Mouse (Mus musculus) liver, embryonic 11.5 days (tissue): Measurements from ENCODE around the gene Hsd11b1. TPM values are rescaled to one million over a fixed set of nuclear protein-coding genes. Genes with fewer than 3 reads are reported as not detected.

Experiments used
- ATAC-seq: fragments of 200-750 bp; cut with Nextera tagmentation; replicated peaks from 2 replicates; pipeline ENCODE4 v1.8.0; 2017; ENCODE audit warnings: moderate number of reproducible peaks, mild to moderate bottlenecking, moderate TSS enrichment, moderate library complexity; ENCODE audit not compliant: low FRiP score
- DNase-seq: peaks from one replicate; pipeline ENCODE4 v3.0.0-alpha.2; 2017; ENCODE audit warnings: low spot score
- H3K27ac ChIP-seq: fragments of 300-500 bp; sonication (generic); 2 replicates; pipeline ENCODE4 v1.5.1; 2014; ENCODE audit warnings: mild to moderate bottlenecking, low read depth, low read length, control low read depth
- H3K27me3 ChIP-seq: fragments of 300-500 bp; sonication (generic); replicated peaks from 2 replicates; pipeline ENCODE4 v1.6.1; 2014; ENCODE audit warnings: low read length, mixed read lengths; ENCODE audit not compliant: control insufficient read depth, insufficient read depth
- H3K36me3 ChIP-seq: fragments of 300-500 bp; sonication (generic); 2 replicates; pipeline ENCODE4 v1.6.1; 2014; ENCODE audit warnings: mild to moderate bottlenecking, low read length, moderate library complexity, mixed read lengths; ENCODE audit not compliant: control insufficient read depth, insufficient read depth
- H3K4me1 ChIP-seq: fragments of 300-500 bp; sonication (generic); replicated peaks from 2 replicates; pipeline ENCODE4 v1.6.1; 2014; ENCODE audit warnings: low read length, mixed read lengths; ENCODE audit not compliant: control insufficient read depth, insufficient read depth
- H3K4me2 ChIP-seq: fragments of 300-500 bp; sonication (generic); 2 replicates; pipeline ENCODE4 v1.6.1; 2014; ENCODE audit warnings: mild to moderate bottlenecking, control low read depth, moderate library complexity
- H3K4me3 ChIP-seq: fragments of 300-500 bp; sonication (generic); 2 replicates; pipeline ENCODE4 v1.5.1; 2014; ENCODE audit warnings: low read depth, low read length, control low read depth
- H3K9ac ChIP-seq: fragments of 300-500 bp; sonication (generic); 2 replicates; pipeline ENCODE4 v1.6.1; 2014; ENCODE audit warnings: low read depth, low read length, control low read depth
- H3K9me3 ChIP-seq: fragments of 300-500 bp; sonication (generic); 2 replicates; pipeline ENCODE4 v1.6.1; 2016; ENCODE audit warnings: low read length, inconsistent platforms, mixed read lengths; ENCODE audit not compliant: control insufficient read depth
- WGBS: fragments of 180-500 bp; shearing (Covaris S2); extraction: QIAGEN DNeasy Blood & Tissue Kit; methylation state at CpG from one replicate; pipeline ENCODE4 v1.1.7; 2014; 5-methylcytosine and 5-hydroxymethylcytosine counted together
- polyA plus RNA-seq: library from polyadenylated mRNA; unstranded; fragments of >200 nt; fragmentation: Nextera tagmentation; extraction: Ambion mirVana; gene quantifications from 2 replicates; pipeline ENCODE4 v1.2.1, GENCODE M21; 2014

Gene Hsd11b1
- polyA plus RNA-seq, 1 experiment from 2014 or later = 1.1 TPM

GRCm38 (mm10) chr1:193207503-193207902, 56.4 kb downstream of the Hsd11b1 start, which contains the start of gene Lamb3:
Gene Lamb3 (plus strand): TSS chr1:193207699.
- H3K36me3 ChIP-seq = no peaks in the 10 kb centered on the region
- no peaks in the 10 kb centered on the region for H3K27me3 ChIP-seq
- no peak for ATAC-seq
- H3K27ac ChIP-seq = no peak within 1 kb of the TSS
- DNase-seq = no peak
- H3K4me3 ChIP-seq = no peak within 1 kb of the TSS
- no peaks in the 10 kb centered on the region for H3K9me3 ChIP-seq
- no peak within 1 kb of the TSS for H3K9ac ChIP-seq
- 71% methylated on average over 3 of the region's 3 CpGs for WGBS
- no peaks in the 10 kb centered on the region for H3K4me1 ChIP-seq
- no peak within 1 kb of the TSS for H3K4me2 ChIP-seq

- DNase-seq = no peak
- Histone ChIP-seq H3K4me3 (no peak overlapping the region), H3K36me3 (no peaks in the 10 kb centered on the region), H3K27ac (no peak overlapping the region), H3K9me3 (no peaks in the 10 kb centered on the region), H3K4me1 (no peaks in the 10 kb centered on the region), H3K27me3 (no peaks in the 10 kb centered on the region), H3K9ac (no peak overlapping the region), H3K4me2 (no peak overlapping the region)
- WGBS = 86% methylated on average over 2 of the region's 2 CpGs
- no peak for ATAC-seq
Observed at GRCm38 (mm10) chr1:193205431-193205830, 58.4 kb downstream of the Hsd11b1 start.

GRCm38 (mm10) chr1:193203821-193204220, 60.1 kb downstream of the Hsd11b1 start:
- DNase-seq = no peak
- Histone ChIP-seq H3K27ac (no peak overlapping the region), H3K9me3 (no peaks in the 10 kb centered on the region), H3K4me3 (no peak overlapping the region), H3K27me3 (no peaks in the 10 kb centered on the region), H3K4me1 (no peaks in the 10 kb centered on the region), H3K36me3 (no peaks in the 10 kb centered on the region), H3K9ac (no peak overlapping the region), H3K4me2 (no peak overlapping the region)
- WGBS = 58% methylated on average over 2 of the region's 2 CpGs
- no peak for ATAC-seq

GRCm38 (mm10) chr1:193201383-193201778, 62.5 kb downstream of the Hsd11b1 start, which contains the start of gene Traf3ip3:
Gene Traf3ip3 (minus strand): TSS chr1:193201703.
- Histone ChIP-seq H3K36me3 (no peaks in the 10 kb centered on the region), H3K9ac (peak within 1 kb of the TSS; percentile 31; the same call in 1 of the 2 replicates), H3K27ac (peak within 1 kb of the TSS; percentile 34; the same call in 1 of the 2 replicates), H3K4me2 (peak within 1 kb of the TSS; percentile 39), H3K9me3 (no peaks in the 10 kb centered on the region), H3K4me1 (no peaks in the 10 kb centered on the region; the same call in 1 of the 2 replicates), H3K27me3 (no peaks in the 10 kb centered on the region), H3K4me3 (peak within 1 kb of the TSS; percentile 13)
- DNase-seq = peak; percentile 34
- 29% methylated on average over 5 of the region's 5 CpGs for WGBS
- peak; percentile 63 for ATAC-seq

- no peaks in the 10 kb centered on the region for H3K27me3 ChIP-seq
- H3K4me3 ChIP-seq = peak overlapping the region; percentile 13
- no peaks in the 10 kb centered on the region; the same call in 1 of the 2 replicates for H3K4me1 ChIP-seq
- no peaks in the 10 kb centered on the region for H3K36me3 ChIP-seq
- H3K27ac ChIP-seq = peak overlapping the region; percentile 34; the same call in 1 of the 2 replicates
- 57% methylated on average over 8 of the region's 8 CpGs for WGBS
- ATAC-seq = no peak
- no peak for DNase-seq
- peak overlapping the region; percentile 39 for H3K4me2 ChIP-seq
- peak overlapping the region; percentile 31; the same call in 1 of the 2 replicates for H3K9ac ChIP-seq
- no peaks in the 10 kb centered on the region for H3K9me3 ChIP-seq
Observed at GRCm38 (mm10) chr1:193200640-193201382, 63.1 kb downstream of the Hsd11b1 start.

- no peak overlapping the region for H3K27ac ChIP-seq
- no peak overlapping the region for H3K9ac ChIP-seq
- WGBS = 68% methylated on average over 2 of the region's 2 CpGs
- H3K4me2 ChIP-seq = no peak overlapping the region
- H3K4me1 ChIP-seq = no peaks in the 10 kb centered on the region; the same call in 1 of the 2 replicates
- no peaks in the 10 kb centered on the region for H3K36me3 ChIP-seq
- H3K27me3 ChIP-seq = no peaks in the 10 kb centered on the region
- H3K4me3 ChIP-seq = no peak overlapping the region
- DNase-seq = no peak
- ATAC-seq = no peak
- no peaks in the 10 kb centered on the region for H3K9me3 ChIP-seq
Observed at GRCm38 (mm10) chr1:193198312-193198711, 65.6 kb downstream of the Hsd11b1 start.

GRCm38 (mm10) chr1:193197494-193198205, 66.2 kb downstream of the Hsd11b1 start:
- Histone ChIP-seq H3K36me3 (no peaks in the 10 kb centered on the region), H3K9me3 (no peaks in the 10 kb centered on the region), H3K9ac (no peak overlapping the region), H3K27me3 (no peaks in the 10 kb centered on the region), H3K4me1 (no peaks in the 10 kb centered on the region; the same call in 1 of the 2 replicates), H3K4me2 (no peak overlapping the region), H3K4me3 (no peak overlapping the region), H3K27ac (no peak overlapping the region)
- WGBS = 80% methylated on average over 18 of the region's 18 CpGs
- DNase-seq = no peak
- ATAC-seq = no peak

GRCm38 (mm10) chr1:193195169-193195810, 68.6 kb downstream of the Hsd11b1 start:
- Histone ChIP-seq H3K9ac (no peak overlapping the region), H3K27me3 (no peaks in the 10 kb centered on the region), H3K27ac (no peak overlapping the region), H3K9me3 (no peaks in the 10 kb centered on the region), H3K4me1 (no peaks in the 10 kb centered on the region; the same call in 1 of the 2 replicates), H3K4me3 (no peak overlapping the region), H3K4me2 (no peak overlapping the region), H3K36me3 (no peaks in the 10 kb centered on the region)
- WGBS = 70% methylated on average over 3 of the region's 3 CpGs
- DNase-seq (no peak), ATAC-seq (no peak)
